Mouse (Mus musculus): Measurements from ENCODE around the gene Ak1. TPM values are rescaled to one million over a fixed set of nuclear protein-coding genes. Genes with fewer than 3 reads are reported as not detected.

Ak1 gene
- total RNA-seq, 1 experiment: 90.8 TPM

GRCm38 (mm10) chr2:32597699-32598098 is 23.9 kb upstream of the Ak1 start:
- no peak overlapping the region for H3K9ac ChIP-seq (ENCODE audit: insufficient read depth, low read depth, low read length, poor library complexity, severe bottlenecking)
- no peak for TF ChIP-seq ZC3H11A (IDR thresholded peaks at IDR 0.05; ENCODE audit: borderline replicate concordance, low read depth, low read length)
- TF ChIP-seq ZNF384 (IDR thresholded peaks at IDR 0.05; ENCODE audit: low read depth, low read length): no peak
- TF ChIP-seq MAFK (IDR thresholded peaks at IDR 0.05; ENCODE audit: insufficient read depth, low read depth, low read length): no peak
- no peak for TF ChIP-seq HCFC1 (IDR thresholded peaks at IDR 0.05; ENCODE audit: borderline replicate concordance, insufficient read depth, low read length)
- TF ChIP-seq CHD2 (IDR thresholded peaks at IDR 0.05; ENCODE audit: low read depth, low read length): no peak
- in situ Hi-C loops (cut with MboI; ENCODE audit: low sequenced_read_pairs in 2 of 2, unreplicated experiment in 2 of 2): no loop called here

DNA sequence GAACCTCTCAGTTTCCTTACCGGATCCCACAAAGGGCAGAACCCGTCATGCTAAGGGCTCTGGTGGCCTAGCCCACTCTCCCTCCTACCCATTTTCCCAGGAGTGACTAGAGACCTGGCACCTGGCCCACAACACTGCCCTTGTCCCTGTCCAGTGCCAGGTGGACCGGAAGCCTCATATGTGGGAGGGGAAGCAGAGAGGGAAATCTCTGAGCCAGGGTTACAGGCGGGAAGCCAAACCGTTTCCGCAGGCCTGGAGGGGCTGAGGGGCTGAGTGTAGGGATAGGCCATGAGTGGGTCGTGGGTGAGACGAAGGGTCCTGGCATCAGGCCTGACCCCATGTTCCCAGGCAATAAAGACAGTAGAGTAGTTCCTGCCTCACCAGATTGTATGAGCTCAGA is 23.1 kb upstream of the Ak1 start:
- no peak overlapping the region for H3K4me3 ChIP-seq (ENCODE audit: insufficient read depth in 1 of 2, low read depth in 1 of 2, low read length in 2 of 2, poor library complexity in 1 of 2, severe bottlenecking in 1 of 2)
- no peak for TF ChIP-seq MAFK (IDR thresholded peaks at IDR 0.05; ENCODE audit: insufficient read depth, low read depth, low read length)
- TF ChIP-seq CHD2 (IDR thresholded peaks at IDR 0.05; ENCODE audit: low read depth, low read length): no peak
- TF ChIP-seq ZC3H11A (IDR thresholded peaks at IDR 0.05; ENCODE audit: borderline replicate concordance, low read depth, low read length): no peak
- TF ChIP-seq HCFC1 (IDR thresholded peaks at IDR 0.05; ENCODE audit: borderline replicate concordance, insufficient read depth, low read length): no peak
- no peak for TF ChIP-seq ZNF384 (IDR thresholded peaks at IDR 0.05; ENCODE audit: low read depth, low read length)
- no peaks in the 10 kb centered on the region for H3K9me3 ChIP-seq (ENCODE audit: control insufficient read depth, insufficient read depth, low read depth, low read length)
- in situ Hi-C loops (cut with MboI; ENCODE audit: low sequenced_read_pairs in 2 of 2, unreplicated experiment in 2 of 2): no loop called here
- DNase-seq (ENCODE audit: low read depth, low spot score): no peak
- H3K9ac ChIP-seq (ENCODE audit: insufficient read depth, low read depth, low read length, poor library complexity, severe bottlenecking): no peak overlapping the region
- no peaks in the 10 kb centered on the region for H3K36me3 ChIP-seq (ENCODE audit: control insufficient read depth, insufficient read depth, low read length, poor library complexity, severe bottlenecking)
- no peak overlapping the region for H3K27ac ChIP-seq (ENCODE audit: insufficient read depth, low read depth, low read length, poor library complexity, severe bottlenecking)
- H3K4me1 ChIP-seq (ENCODE audit: control insufficient read depth in 2 of 2, insufficient read depth in 2 of 2, low read length in 2 of 2, poor library complexity in 1 of 2): peaks cover 2 to 7% of the 10 kb centered on the region in 2 experiments; a peak in 1 of 4 replicates

More at GRCm38 (mm10) chr2:32597699-32598098, 23.9 kb upstream of the Ak1 start:
- H3K4me3 ChIP-seq (ENCODE audit: insufficient read depth in 1 of 2, low read depth in 1 of 2, low read length in 2 of 2, poor library complexity in 1 of 2, severe bottlenecking in 1 of 2): no peak overlapping the region
- H3K9me3 ChIP-seq (ENCODE audit: control insufficient read depth, insufficient read depth, low read depth, low read length): no peaks in the 10 kb centered on the region
- no peak for DNase-seq (ENCODE audit: low read depth, low spot score)
- H3K36me3 ChIP-seq (ENCODE audit: control insufficient read depth, insufficient read depth, low read length, poor library complexity, severe bottlenecking): no peaks in the 10 kb centered on the region
- no peak overlapping the region for H3K27ac ChIP-seq (ENCODE audit: insufficient read depth, low read depth, low read length, poor library complexity, severe bottlenecking)
- H3K4me1 ChIP-seq (ENCODE audit: control insufficient read depth in 2 of 2, insufficient read depth in 2 of 2, low read length in 2 of 2, poor library complexity in 1 of 2): peaks cover 2 to 7% of the 10 kb centered on the region in 2 experiments; a peak in 1 of 4 replicates

DNA sequence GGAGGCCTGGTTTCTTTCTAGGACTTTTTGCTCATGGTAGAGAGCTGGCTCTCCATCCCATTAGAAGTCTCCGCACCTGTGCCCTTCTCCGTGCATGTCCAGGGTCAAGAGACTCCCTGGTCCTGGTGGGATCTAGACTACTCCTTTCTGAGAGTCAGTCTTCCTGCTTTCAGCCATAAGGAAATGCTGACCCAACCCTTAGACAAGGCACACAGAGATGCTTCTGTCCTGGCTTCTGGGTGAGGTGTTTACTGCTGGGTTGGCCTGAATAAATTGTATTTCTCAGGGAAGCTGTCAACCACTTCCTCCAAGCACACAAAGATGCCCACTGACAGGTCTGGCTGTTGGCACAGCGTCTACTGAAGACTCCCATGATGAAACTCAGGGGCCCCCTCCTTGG is 22.1 kb upstream of the Ak1 start, which contains the start of gene St6galnac6:
Gene St6galnac6, plus strand, starts transcription at position 301 of the 400 bp plus-strand sequence.
- no peaks in the 10 kb centered on the region for H3K9me3 ChIP-seq (ENCODE audit: control insufficient read depth, insufficient read depth, low read depth, low read length)
- H3K36me3 ChIP-seq (ENCODE audit: control insufficient read depth, insufficient read depth, low read length, poor library complexity, severe bottlenecking): no peaks in the 10 kb centered on the region
- no peak within 1 kb of the TSS for H3K9ac ChIP-seq (ENCODE audit: insufficient read depth, low read depth, low read length, poor library complexity, severe bottlenecking)
- H3K4me1 ChIP-seq (ENCODE audit: control insufficient read depth in 2 of 2, insufficient read depth in 2 of 2, low read length in 2 of 2, poor library complexity in 1 of 2): peaks cover 2% of the 10 kb centered on the region in 2 experiments; a peak in 1 of 4 replicates
- TF ChIP-seq MAFK (IDR thresholded peaks at IDR 0.05; ENCODE audit: insufficient read depth, low read depth, low read length) (no peak), HCFC1 (IDR thresholded peaks at IDR 0.05; ENCODE audit: borderline replicate concordance, insufficient read depth, low read length) (no peak)
- in situ Hi-C loops (cut with MboI; ENCODE audit: low sequenced_read_pairs in 2 of 2, unreplicated experiment in 2 of 2): no loop called here
- H3K27ac ChIP-seq (ENCODE audit: insufficient read depth, low read depth, low read length, poor library complexity, severe bottlenecking): no peak within 1 kb of the TSS
- H3K4me3 ChIP-seq (ENCODE audit: insufficient read depth in 1 of 2, low read depth in 1 of 2, low read length in 2 of 2, poor library complexity in 1 of 2, severe bottlenecking in 1 of 2): no peak within 1 kb of the TSS
- no peak for DNase-seq (ENCODE audit: low read depth, low spot score)

GRCm38 (mm10) chr2:32601417-32602065 is 20.0 kb upstream of the Ak1 start:
- H3K9ac ChIP-seq (ENCODE audit: insufficient read depth, low read depth, low read length, poor library complexity, severe bottlenecking): no peak overlapping the region
- no peaks in the 10 kb centered on the region for H3K36me3 ChIP-seq (ENCODE audit: control insufficient read depth, insufficient read depth, low read length, poor library complexity, severe bottlenecking)
- in situ Hi-C loops (cut with MboI; ENCODE audit: low sequenced_read_pairs in 2 of 2, unreplicated experiment in 2 of 2): no loop called here
- peaks cover 2 to 5% of the 10 kb centered on the region in 2 experiments; a peak in 1 of 4 replicates for H3K4me1 ChIP-seq (ENCODE audit: control insufficient read depth in 2 of 2, insufficient read depth in 2 of 2, low read length in 2 of 2, poor library complexity in 1 of 2)
- no peak overlapping the region for H3K27ac ChIP-seq (ENCODE audit: insufficient read depth, low read depth, low read length, poor library complexity, severe bottlenecking)
- no peaks in the 10 kb centered on the region for H3K9me3 ChIP-seq (ENCODE audit: control insufficient read depth, insufficient read depth, low read depth, low read length)
- H3K4me3 ChIP-seq (ENCODE audit: insufficient read depth in 1 of 2, low read depth in 1 of 2, low read length in 2 of 2, poor library complexity in 1 of 2, severe bottlenecking in 1 of 2): no peak overlapping the region
- TF ChIP-seq ZNF384 (IDR thresholded peaks at IDR 0.05; ENCODE audit: low read depth, low read length) (no peak), CHD2 (IDR thresholded peaks at IDR 0.05; ENCODE audit: low read depth, low read length) (no peak), MAFK (IDR thresholded peaks at IDR 0.05; ENCODE audit: insufficient read depth, low read depth, low read length) (no peak), HCFC1 (IDR thresholded peaks at IDR 0.05; ENCODE audit: borderline replicate concordance, insufficient read depth, low read length) (no peak), ZC3H11A (IDR thresholded peaks at IDR 0.05; ENCODE audit: borderline replicate concordance, low read depth, low read length) (no peak)
- DNase-seq (ENCODE audit: low read depth, low spot score): no peak

Measured in ES-E14 (cell line).